Mouse (Mus musculus): ENCODE measurements around the gene Atp5mpl. TPM values are rescaled to one million over a fixed set of nuclear protein-coding genes. Genes with fewer than 3 reads are reported as not detected.
A peak's percentile ranks its signal among the peaks of the same experiment; 100 is the strongest.

The Atp5mpl gene
- total RNA-seq, 2 experiments from 2014 or later: 491 to 839 TPM

- ATAC-seq (replicated peaks; ENCODE audit: poor library complexity): no peak
Observed at GRCm38 (mm10) chr12:111951701-111952100, 15.1 kb downstream of the Atp5mpl start.

- no peak for ATAC-seq (replicated peaks; ENCODE audit: poor library complexity)
Observed at GRCm38 (mm10) chr12:111950486-111950885, 16.3 kb downstream of the Atp5mpl start.

GRCm38 (mm10) chr12:111946716-111947115, 20.1 kb downstream of the Atp5mpl start:
- peak; percentile 54 for ATAC-seq (replicated peaks; ENCODE audit: poor library complexity)

- ATAC-seq (replicated peaks; ENCODE audit: poor library complexity): peak; percentile 54
Observed at GRCm38 (mm10) chr12:111945765-111946655, 20.8 kb downstream of the Atp5mpl start.

GRCm38 (mm10) chr12:111945115-111945514, 21.7 kb downstream of the Atp5mpl start:
- ATAC-seq (replicated peaks; ENCODE audit: poor library complexity): peak; percentile 8; the same call in 1 of the 2 replicates

- peak; percentile 63 for ATAC-seq (replicated peaks; ENCODE audit: poor library complexity)
Observed at GRCm38 (mm10) chr12:111944065-111944987, 22.5 kb downstream of the Atp5mpl start.

- ATAC-seq (replicated peaks; ENCODE audit: poor library complexity): no peak
Observed at GRCm38 (mm10) chr12:111943421-111944064, 23.2 kb downstream of the Atp5mpl start.

GRCm38 (mm10) chr12:111938623-111939177, 28.1 kb downstream of the Atp5mpl start:
- ATAC-seq (replicated peaks; ENCODE audit: poor library complexity): no peak

GRCm38 (mm10) chr12:111936706-111937550, 29.8 kb downstream of the Atp5mpl start:
- no peak for ATAC-seq (replicated peaks; ENCODE audit: poor library complexity)

- ATAC-seq (replicated peaks; ENCODE audit: poor library complexity): no peak
Observed at GRCm38 (mm10) chr12:111933971-111934370, 32.8 kb downstream of the Atp5mpl start.

- ATAC-seq (replicated peaks; ENCODE audit: poor library complexity): peak; percentile 87
Observed at GRCm38 (mm10) chr12:111933032-111933704, 33.6 kb downstream of the Atp5mpl start.

GRCm38 (mm10) chr12:111932513-111932912, 34.3 kb downstream of the Atp5mpl start:
- ATAC-seq (replicated peaks; ENCODE audit: poor library complexity): no peak

GRCm38 (mm10) chr12:111931411-111932025, 35.3 kb downstream of the Atp5mpl start:
- ATAC-seq (replicated peaks; ENCODE audit: poor library complexity): no peak

GRCm38 (mm10) chr12:111928411-111928966, 38.3 kb downstream of the Atp5mpl start:
- ATAC-seq (replicated peaks; ENCODE audit: poor library complexity): no peak

- ATAC-seq (replicated peaks; ENCODE audit: poor library complexity): peak; percentile 41; the same call in 1 of the 2 replicates
Observed at GRCm38 (mm10) chr12:111927338-111927737, 39.4 kb downstream of the Atp5mpl start.

GRCm38 (mm10) chr12:111923117-111923516, 43.7 kb downstream of the Atp5mpl start:
- peak; percentile 83 for ATAC-seq (replicated peaks; ENCODE audit: poor library complexity)

GRCm38 (mm10) chr12:111920046-111920445, 46.7 kb downstream of the Atp5mpl start:
- ATAC-seq (replicated peaks; ENCODE audit: poor library complexity): peak; percentile 38; the same call in 1 of the 2 replicates

- ATAC-seq (replicated peaks; ENCODE audit: poor library complexity): no peak
Observed at GRCm38 (mm10) chr12:111916514-111917217, 50.1 kb downstream of the Atp5mpl start.

Measured in megakaryocyte progenitor cell, adult 5-6 weeks (primary cell).